21 mouse cellular contexts compared by ENCODE assay signal in genomic region chr4:64316553-64317347, GRCm38 (mm10).
DNase-seq lines count a peak whose midpoint lies in the region; ATAC-seq lines count a peak whose summit lies in the region.
"Had no signal": no experiment of that assay in that cellular context is flagged by ENCODE, and none has a peak within 500 bp of the region (broad histone marks: within the 10 kb centered on the region; RNA-seq: fewer than 3 reads in every experiment).

No protein-coding gene starts in this region.

- H3K4me3 ChIP-seq in forebrain, embryonic 15.5 days: no peak overlapping the region
- no peak overlapping the region for H3K4me3 ChIP-seq in forebrain, embryonic 10.5 days
- H3K4me3 ChIP-seq in midbrain, embryonic 14.5 days (replicated peaks; ENCODE audit: low read depth, low read length): no peak overlapping the region
- H3K4me3 ChIP-seq in midbrain, embryonic 15.5 days: no peak overlapping the region
- H3K4me3 ChIP-seq in liver, embryonic 12.5 days: no peak overlapping the region
- H3K4me3 ChIP-seq: embryonic facial prominence, embryonic 13.5 days; gastrocnemius, adult 2 months; liver, embryonic 15.5 days; midbrain, embryonic 12.5 days; neural tube, embryonic 13.5 days had no signal

- H3K9ac ChIP-seq in forebrain, embryonic 15.5 days (replicated peaks): no peak overlapping the region
- H3K9ac ChIP-seq in midbrain, embryonic 14.5 days (replicated peaks; ENCODE audit: low read length): no peak overlapping the region
- H3K9ac ChIP-seq in midbrain, embryonic 15.5 days: no peak overlapping the region
- H3K9ac ChIP-seq in liver, embryonic 12.5 days: no peak overlapping the region
- H3K9ac ChIP-seq: embryonic facial prominence, embryonic 13.5 days; liver, embryonic 15.5 days; midbrain, embryonic 12.5 days; neural tube, embryonic 13.5 days had no signal

- H3K27me3 ChIP-seq in forebrain, embryonic 15.5 days: no peaks in the 10 kb centered on the region
- H3K27me3 ChIP-seq in forebrain, embryonic 10.5 days (ENCODE audit: poor library complexity, severe bottlenecking): no peaks in the 10 kb centered on the region
- no peaks in the 10 kb centered on the region for H3K27me3 ChIP-seq in midbrain, embryonic 14.5 days (ENCODE audit: control insufficient read depth, insufficient read depth, low read length)
- H3K27me3 ChIP-seq in midbrain, embryonic 15.5 days (replicated peaks): no peaks in the 10 kb centered on the region
- no peaks in the 10 kb centered on the region for H3K27me3 ChIP-seq in liver, embryonic 12.5 days (replicated peaks)
- H3K27me3 ChIP-seq: embryonic facial prominence, embryonic 13.5 days; liver, embryonic 15.5 days; midbrain, embryonic 12.5 days; neural tube, embryonic 13.5 days had no signal

- H3K9me3 ChIP-seq in forebrain, embryonic 15.5 days: no peaks in the 10 kb centered on the region
- H3K9me3 ChIP-seq in forebrain, embryonic 10.5 days: no peaks in the 10 kb centered on the region
- no peaks in the 10 kb centered on the region for H3K9me3 ChIP-seq in midbrain, embryonic 14.5 days (ENCODE audit: control insufficient read depth, low read length)
- no peaks in the 10 kb centered on the region for H3K9me3 ChIP-seq in midbrain, embryonic 15.5 days
- H3K9me3 ChIP-seq in liver, embryonic 12.5 days (replicated peaks): no peaks in the 10 kb centered on the region
- H3K9me3 ChIP-seq: embryonic facial prominence, embryonic 13.5 days; liver, embryonic 15.5 days; midbrain, embryonic 12.5 days; neural tube, embryonic 13.5 days had no signal

- 60% methylated on average over 3 of the region's 3 CpGs for WGBS in forebrain, embryonic 15.5 days
- 73% methylated on average over 3 of the region's 3 CpGs for whole genome bisulfite sequencing in forebrain, embryonic 10.5 days
- WGBS in midbrain, embryonic 14.5 days: 63% methylated on average over 3 of the region's 3 CpGs
- WGBS in midbrain, embryonic 15.5 days: 56% methylated on average over 3 of the region's 3 CpGs
- WGBS in liver, embryonic 12.5 days (ENCODE audit: insufficient replicate concordance): 67% methylated on average over 3 of the region's 3 CpGs

- ATAC-seq in forebrain, embryonic 15.5 days (replicated peaks): 0 out of 2 replicates have a peak, but pooled peaks have one; percentile 35
- peak; percentile 43; the same call in 1 of the 2 replicates for ATAC-seq in midbrain, embryonic 14.5 days (ENCODE audit: low FRiP score, low TSS enrichment)
- no peak for ATAC-seq in midbrain, embryonic 15.5 days (replicated peaks)
- no peak for ATAC-seq in liver, embryonic 12.5 days
- ATAC-seq in activated CD4-positive, CD25-positive, alpha-beta regulatory T cell, adult 4 months: no peak
- ATAC-seq: CD4-positive, CD25-positive, alpha-beta regulatory T cell, adult 4 months; inflammation-experienced regulatory T-cells, adult 6 months had no signal

- no peak for DNase-seq in forebrain, embryonic 10.5 days (ENCODE audit: extremely low spot score, low spot score)
- peak; percentile 2 for DNase-seq in midbrain, embryonic 14.5 days
- DNase-seq in cerebellum, postnatal 14 days: peak; percentile 38 to 61
- DNase-seq in right cerebral cortex, postnatal 14 days: no peak
- DNase-seq: adrenal gland, postnatal 14 days; gastrocnemius, adult 2 months; heart, postnatal 36 days; kidney, adult 9 months; kidney, postnatal 25 days; spleen, adult 18-20 months; thymus, postnatal 36 days had no signal

- no peak overlapping the region for H3K27ac ChIP-seq in forebrain, embryonic 15.5 days (replicated peaks)
- no peak overlapping the region for H3K27ac ChIP-seq in forebrain, embryonic 10.5 days
- H3K27ac ChIP-seq in midbrain, embryonic 14.5 days (replicated peaks; ENCODE audit: low read depth, low read length): no peak overlapping the region
- no peak overlapping the region for H3K27ac ChIP-seq in midbrain, embryonic 15.5 days
- H3K27ac ChIP-seq in liver, embryonic 12.5 days: no peak overlapping the region
- H3K27ac ChIP-seq: embryonic facial prominence, embryonic 13.5 days; gastrocnemius, adult 2 months; liver, embryonic 15.5 days; midbrain, embryonic 12.5 days; neural tube, embryonic 13.5 days had no signal

- no peaks in the 10 kb centered on the region; the same call in 1 of the 2 replicates for H3K4me1 ChIP-seq in forebrain, embryonic 15.5 days
- H3K4me1 ChIP-seq in forebrain, embryonic 10.5 days: no peaks in the 10 kb centered on the region
- H3K4me1 ChIP-seq in midbrain, embryonic 14.5 days (ENCODE audit: control insufficient read depth, insufficient read depth, low read length): no peaks in the 10 kb centered on the region
- no peaks in the 10 kb centered on the region for H3K4me1 ChIP-seq in midbrain, embryonic 15.5 days
- no peaks in the 10 kb centered on the region for H3K4me1 ChIP-seq in liver, embryonic 12.5 days
- H3K4me1 ChIP-seq: liver, embryonic 15.5 days; midbrain, embryonic 12.5 days; neural tube, embryonic 13.5 days had no signal

- no peak overlapping the region for H3K4me2 ChIP-seq in forebrain, embryonic 15.5 days (replicated peaks)
- H3K4me2 ChIP-seq in midbrain, embryonic 14.5 days (ENCODE audit: low read length): no peak overlapping the region
- no peak overlapping the region for H3K4me2 ChIP-seq in midbrain, embryonic 15.5 days
- no peak overlapping the region for H3K4me2 ChIP-seq in liver, embryonic 12.5 days
- H3K4me2 ChIP-seq: embryonic facial prominence, embryonic 13.5 days; liver, embryonic 15.5 days; midbrain, embryonic 12.5 days; neural tube, embryonic 13.5 days had no signal

- no peaks in the 10 kb centered on the region for H3K36me3 ChIP-seq in forebrain, embryonic 15.5 days
- no peaks in the 10 kb centered on the region for H3K36me3 ChIP-seq in forebrain, embryonic 10.5 days (replicated peaks)
- H3K36me3 ChIP-seq in midbrain, embryonic 14.5 days (ENCODE audit: control insufficient read depth, insufficient read depth, low read length): no peaks in the 10 kb centered on the region
- H3K36me3 ChIP-seq in midbrain, embryonic 15.5 days (replicated peaks): no peaks in the 10 kb centered on the region
- no peaks in the 10 kb centered on the region for H3K36me3 ChIP-seq in liver, embryonic 12.5 days
- H3K36me3 ChIP-seq: embryonic facial prominence, embryonic 13.5 days; liver, embryonic 15.5 days; midbrain, embryonic 12.5 days; neural tube, embryonic 13.5 days had no signal

Comparison
In these comparisons a context has a peak if more than half of its experiments do, and no peak if none do; other contexts are left out.
1. ATAC-seq: peak in forebrain, embryonic 15.5 days (single experiment) and midbrain, embryonic 14.5 days (single experiment); none in midbrain, embryonic 15.5 days (single experiment), liver, embryonic 12.5 days (single experiment) and activated CD4-positive, CD25-positive, alpha-beta regulatory T cell, adult 4 months (single experiment).
2. DNase-seq: peak in midbrain, embryonic 14.5 days (single experiment) and cerebellum, postnatal 14 days (2 of 2); none in forebrain, embryonic 10.5 days (single experiment) and right cerebral cortex, postnatal 14 days (single experiment).